Mouse (Mus musculus) midbrain, embryonic 16.5 days (tissue): ENCODE data around the gene Lama2. TPM values are rescaled to one million over a fixed set of nuclear protein-coding genes. Genes with fewer than 3 reads are reported as not detected.

Source experiments
- ATAC-seq: fragments of 200-750 bp; cut with Nextera tagmentation; 2 replicates; pipeline ENCODE4 v1.8.0; 2017; ENCODE audit warnings: moderate TSS enrichment
- H3K27ac ChIP-seq: fragments of 300-500 bp; sonication (generic); 2 replicates; pipeline ENCODE4 v1.5.1; 2014; ENCODE audit warnings: mild to moderate bottlenecking, low read length, mixed read lengths
- H3K27me3 ChIP-seq: fragments of 300-500 bp; sonication (generic); 2 replicates; pipeline ENCODE4 v1.6.1; 2014; ENCODE audit warnings: low read depth, low read length, mixed read lengths; ENCODE audit not compliant: control insufficient read depth, insufficient read depth
- H3K36me3 ChIP-seq: fragments of 300-500 bp; sonication (generic); 2 replicates; pipeline ENCODE4 v1.6.1; 2014; ENCODE audit warnings: mild to moderate bottlenecking, low read length, moderate library complexity, mixed read lengths; ENCODE audit not compliant: control insufficient read depth, insufficient read depth
- H3K4me1 ChIP-seq: fragments of 300-500 bp; sonication (generic); 2 replicates; pipeline ENCODE4 v1.6.1; 2014; ENCODE audit warnings: mild to moderate bottlenecking, low read length, mixed read lengths; ENCODE audit not compliant: control insufficient read depth, insufficient read depth
- H3K4me2 ChIP-seq: fragments of 300-500 bp; sonication (generic); 2 replicates; pipeline ENCODE4 v1.6.1; 2014; ENCODE audit warnings: mild to moderate bottlenecking, low read length, mixed read lengths
- H3K4me3 ChIP-seq: fragments of 300-500 bp; sonication (generic); 2 replicates; pipeline ENCODE4 v1.5.1; 2014; ENCODE audit warnings: low read depth, mild to moderate bottlenecking, low read length, moderate library complexity, mixed read lengths
- H3K9ac ChIP-seq: fragments of 300-500 bp; sonication (generic); 2 replicates; pipeline ENCODE4 v1.6.1; 2014; ENCODE audit warnings: low read depth, low read length, mixed read lengths
- H3K9me3 ChIP-seq: fragments of 300-500 bp; sonication (generic); replicated peaks from 2 replicates; pipeline ENCODE4 v1.6.1; 2014; ENCODE audit warnings: mild to moderate bottlenecking, low read length, mixed read lengths; ENCODE audit not compliant: control insufficient read depth, poor library complexity, severe bottlenecking
- WGBS: fragments of 180-500 bp; shearing (Covaris S2); extraction: QIAGEN DNeasy Blood & Tissue Kit; methylation state at CpG from one replicate; pipeline ENCODE4 v1.1.7; 2014; 5-methylcytosine and 5-hydroxymethylcytosine counted together
- polyA plus RNA-seq: library from polyadenylated mRNA; unstranded; fragments of >200 nt; fragmentation: Nextera tagmentation; extraction: Ambion mirVana; gene quantifications from 2 replicates; pipeline ENCODE4 v1.2.1, GENCODE M21; 2015

Lama2 gene
- polyA plus RNA-seq, 1 experiment from 2014 or later = 3.9 TPM

DNA sequence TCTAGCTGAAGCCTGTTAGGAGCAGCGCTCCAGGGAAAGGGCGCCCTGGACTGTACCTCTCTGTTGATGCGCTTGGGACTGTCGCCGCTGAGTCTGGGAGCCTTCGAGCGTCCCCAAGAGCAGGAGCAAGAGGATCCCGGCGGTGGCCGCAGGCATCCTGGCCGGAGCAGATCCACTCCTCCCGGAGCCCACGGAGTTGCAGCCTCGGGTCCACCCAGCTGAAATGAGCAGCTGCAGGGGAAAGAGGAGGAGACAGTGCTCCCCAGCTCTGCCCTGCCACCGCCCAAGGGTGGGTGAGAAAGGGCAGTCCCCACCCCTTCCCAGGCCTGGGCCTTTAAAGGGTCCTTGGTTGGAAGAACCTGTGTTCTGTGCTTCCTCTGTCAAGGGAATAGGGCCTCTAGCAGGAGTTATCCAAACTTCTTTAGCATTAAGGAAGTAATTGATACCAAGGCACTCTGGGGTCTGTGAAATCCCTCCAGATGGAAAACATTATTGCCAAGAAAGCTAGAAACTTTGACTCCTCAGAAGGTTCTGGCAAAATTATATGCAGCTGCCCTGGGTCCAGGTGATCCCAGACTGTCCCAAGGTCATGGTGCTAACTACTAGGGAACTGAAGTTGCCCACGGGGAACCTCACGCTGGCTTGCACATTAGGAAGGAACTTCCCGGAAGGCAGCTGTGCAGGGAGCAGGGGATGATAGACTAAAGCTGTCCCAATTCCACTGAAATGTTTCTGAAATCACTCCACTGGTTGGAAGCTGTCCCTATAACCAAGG is 2.7 kb downstream of the Lama2 start:
- Histone ChIP-seq H3K9ac (peak overlapping the region; percentile 12; the same call in 1 of the 2 replicates), H3K36me3 (no peaks in the 10 kb centered on the region), H3K4me2 (peak overlapping the region; percentile 56), H3K4me3 (peak overlapping the region; percentile 21), H3K27me3 (no peaks in the 10 kb centered on the region), H3K27ac (no peak overlapping the region), H3K9me3 (no peaks in the 10 kb centered on the region), H3K4me1 (0 out of 2 replicates have a peak, but pooled peaks cover 3% of the 10 kb centered on the region)
- 12% methylated on average over 18 of the region's 18 CpGs for WGBS
- ATAC-seq = 0 out of 2 replicates have a peak, but pooled peaks have one; percentile 54

GRCm38 (mm10) chr10:27595675-27596074 is 23.9 kb downstream of the Lama2 start:
- 92% methylated on average over 3 of the region's 3 CpGs for WGBS
- no peak for ATAC-seq
- Histone ChIP-seq H3K4me3 (no peak overlapping the region), H3K4me2 (no peak overlapping the region), H3K27me3 (no peaks in the 10 kb centered on the region), H3K36me3 (no peaks in the 10 kb centered on the region), H3K9me3 (no peaks in the 10 kb centered on the region), H3K27ac (no peak overlapping the region), H3K4me1 (peaks cover 2% of the 10 kb centered on the region; the same call in 1 of the 2 replicates), H3K9ac (no peak overlapping the region)

DNA sequence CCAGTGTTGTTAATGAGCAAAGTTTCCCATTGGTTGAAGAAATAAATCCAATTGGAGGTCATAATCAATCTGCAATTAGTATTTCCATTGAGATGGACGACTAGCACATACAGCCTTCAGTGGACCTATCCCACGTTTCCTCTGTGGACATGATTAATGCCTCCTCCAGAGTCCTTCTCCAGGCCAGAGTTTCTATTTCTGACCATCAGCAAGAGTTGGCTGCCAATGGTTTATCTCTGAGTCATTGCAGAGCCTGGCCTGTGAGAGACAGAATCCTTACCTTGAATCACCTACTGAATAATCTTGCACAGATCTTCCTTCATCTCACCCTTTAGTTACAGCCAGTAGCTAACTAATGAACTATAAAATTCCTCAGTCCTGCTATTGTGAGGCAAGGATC is 86.3 kb downstream of the Lama2 start:
- Histone ChIP-seq H3K9ac (no peak overlapping the region), H3K36me3 (no peaks in the 10 kb centered on the region), H3K4me1 (no peaks in the 10 kb centered on the region), H3K4me3 (no peak overlapping the region), H3K4me2 (no peak overlapping the region), H3K9me3 (no peaks in the 10 kb centered on the region), H3K27me3 (no peaks in the 10 kb centered on the region), H3K27ac (no peak overlapping the region)
- WGBS = 89% methylated on average over 2 of the region's 2 CpGs
- ATAC-seq = no peak

- H3K36me3 ChIP-seq = no peaks in the 10 kb centered on the region
- no peak overlapping the region for H3K9ac ChIP-seq
- H3K27me3 ChIP-seq = no peaks in the 10 kb centered on the region
- WGBS = 32% methylated on average over 3 of the region's 3 CpGs
- H3K4me2 ChIP-seq = no peak overlapping the region
- peak; percentile 92 for ATAC-seq
- no peaks in the 10 kb centered on the region for H3K9me3 ChIP-seq
- 0 out of 2 replicates have a peak, but pooled peaks cover 5% of the 10 kb centered on the region for H3K4me1 ChIP-seq
- H3K27ac ChIP-seq = peak overlapping the region; percentile 58
- no peak overlapping the region for H3K4me3 ChIP-seq
These were observed 110.6 kb downstream of the Lama2 start for GRCm38 (mm10) chr10:27508847-27509459.

- H3K9ac ChIP-seq = no peak overlapping the region
- H3K27ac ChIP-seq = no peak overlapping the region
- no peak overlapping the region for H3K4me3 ChIP-seq
- H3K4me1 ChIP-seq = no peaks in the 10 kb centered on the region
- no peaks in the 10 kb centered on the region for H3K36me3 ChIP-seq
- H3K9me3 ChIP-seq = no peaks in the 10 kb centered on the region
- WGBS = 87% methylated on average over 3 of the region's 3 CpGs
- H3K4me2 ChIP-seq = no peak overlapping the region
- H3K27me3 ChIP-seq = no peaks in the 10 kb centered on the region
- no peak for ATAC-seq
These were observed 118.7 kb downstream of the Lama2 start for GRCm38 (mm10) chr10:27500863-27501262.

- H3K9me3 ChIP-seq = no peaks in the 10 kb centered on the region
- H3K9ac ChIP-seq = no peak overlapping the region
- H3K36me3 ChIP-seq = no peaks in the 10 kb centered on the region
- WGBS = 76% methylated on average over 1 of the region's 1 CpGs
- no peak overlapping the region for H3K27ac ChIP-seq
- H3K4me3 ChIP-seq = no peak overlapping the region
- no peaks in the 10 kb centered on the region for H3K4me1 ChIP-seq
- H3K27me3 ChIP-seq = no peaks in the 10 kb centered on the region
- no peak for ATAC-seq
- H3K4me2 ChIP-seq = no peak overlapping the region
These were observed 131.1 kb downstream of the Lama2 start for GRCm38 (mm10) chr10:27488452-27488851.

GRCm38 (mm10) chr10:27484041-27484440 is 135.5 kb downstream of the Lama2 start:
- Histone ChIP-seq H3K4me3 (no peak overlapping the region), H3K4me2 (no peak overlapping the region), H3K9me3 (no peaks in the 10 kb centered on the region), H3K4me1 (no peaks in the 10 kb centered on the region), H3K9ac (no peak overlapping the region), H3K27me3 (no peaks in the 10 kb centered on the region), H3K27ac (no peak overlapping the region), H3K36me3 (no peaks in the 10 kb centered on the region)
- no peak for ATAC-seq
- WGBS = 88% methylated on average over 1 of the region's 1 CpGs

- Histone ChIP-seq H3K4me3 (no peak overlapping the region), H3K9ac (no peak overlapping the region), H3K36me3 (no peaks in the 10 kb centered on the region), H3K4me1 (no peaks in the 10 kb centered on the region), H3K27ac (no peak overlapping the region), H3K27me3 (no peaks in the 10 kb centered on the region), H3K4me2 (no peak overlapping the region), H3K9me3 (no peaks in the 10 kb centered on the region)
- no peak for ATAC-seq
- WGBS = 25% methylated on average over 3 of the region's 3 CpGs
These were observed 144.0 kb downstream of the Lama2 start for GRCm38 (mm10) chr10:27475540-27475939.

DNA sequence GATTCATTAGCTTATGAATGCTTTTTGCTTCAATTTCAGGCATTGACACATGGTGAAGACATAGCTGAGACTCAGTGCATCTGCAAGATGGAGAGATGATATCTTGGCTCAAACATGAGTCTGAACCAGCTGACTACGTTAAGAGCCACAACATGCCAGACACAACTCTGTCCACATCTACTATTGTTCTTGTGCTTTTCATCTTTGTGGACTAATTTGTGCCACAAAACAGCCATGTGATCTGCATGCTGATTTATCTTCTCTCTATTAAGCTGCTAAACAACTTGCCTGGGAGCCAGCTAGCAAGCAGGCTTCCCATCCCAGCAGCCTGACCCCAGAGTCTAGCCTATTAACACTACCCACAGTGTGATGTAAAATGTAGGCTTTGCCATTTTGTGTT is 151.3 kb downstream of the Lama2 start:
- no peaks in the 10 kb centered on the region for H3K27me3 ChIP-seq
- H3K9me3 ChIP-seq = no peaks in the 10 kb centered on the region
- no peaks in the 10 kb centered on the region for H3K4me1 ChIP-seq
- H3K4me3 ChIP-seq = no peak overlapping the region
- no peak overlapping the region for H3K4me2 ChIP-seq
- no peaks in the 10 kb centered on the region for H3K36me3 ChIP-seq
- no peak overlapping the region for H3K9ac ChIP-seq
- H3K27ac ChIP-seq = no peak overlapping the region
- ATAC-seq = no peak
- 52% methylated on average over 1 of the region's 1 CpGs for WGBS
